13 mouse cellular contexts compared by ENCODE assay signal in genomic region chr5:149354448-149355115, GRCm38 (mm10). TPM values are rescaled to one million over a fixed set of nuclear protein-coding genes. Genes with fewer than 3 reads are reported as not detected.
DNase-seq lines count a peak whose midpoint lies in the region; ATAC-seq and TF ChIP-seq lines count a peak whose summit lies in the region.
"Had no signal": no experiment of that assay in that cellular context is flagged by ENCODE, and none has a peak within 500 bp of the region (broad histone marks: within the 10 kb centered on the region; RNA-seq: fewer than 3 reads in every experiment).

No protein-coding gene starts in this region.

- peak overlapping the region; percentile 12; the same call in 1 of the 2 replicates for H3K27ac ChIP-seq in hindbrain, embryonic 10.5 days
- no peak overlapping the region for H3K27ac ChIP-seq in hindbrain, embryonic 16.5 days (ENCODE audit: low read depth, low read length)
- H3K27ac ChIP-seq in liver, embryonic 15.5 days (replicated peaks): peak overlapping the region; percentile 42; the same call in 1 of the 2 replicates

- ATAC-seq in hindbrain, embryonic 16.5 days: no peak
- ATAC-seq in G1E (ENCODE audit: extremely low read depth, insufficient number of reproducible peaks, low FRiP score, poor library complexity, severe bottlenecking): peak; percentile 40; the same call in 1 of the 2 replicates
- ATAC-seq in hematopoietic stem cell, adult 5-6 weeks (replicated peaks in 1 of 2; ENCODE audit: insufficient read depth in 1 of 2, low FRiP score in 2 of 2, low TSS enrichment in 1 of 2, low read depth in 1 of 2, poor library complexity in 2 of 2, severe bottlenecking in 2 of 2): peak; percentile 20 to 37; a peak in 2 of 4 replicates
- peak; percentile 91 for ATAC-seq in liver, embryonic 15.5 days (ENCODE audit: insufficient read depth)

- no peak for TF ChIP-seq CTCF in G1E (IDR thresholded peaks at IDR 0.05; ENCODE audit: low read depth, low read length)

- peaks cover under 1% of the 10 kb centered on the region for H3K9me3 ChIP-seq in hindbrain, embryonic 10.5 days
- no peaks in the 10 kb centered on the region for H3K9me3 ChIP-seq in hindbrain, embryonic 16.5 days (ENCODE audit: control insufficient read depth, low read length)
- peaks cover 16% of the 10 kb centered on the region; the same call in 1 of the 2 replicates for H3K9me3 ChIP-seq in G1E (replicated peaks)
- no peaks in the 10 kb centered on the region for H3K9me3 ChIP-seq in liver, embryonic 15.5 days (replicated peaks)

- H3K9ac ChIP-seq in hindbrain, embryonic 16.5 days (ENCODE audit: low read depth, low read length): no peak overlapping the region
- H3K9ac ChIP-seq in liver, embryonic 15.5 days: no peak overlapping the region
- H3K9ac ChIP-seq: hindbrain, embryonic 14.5 days had no signal

- H3K27me3 ChIP-seq in hindbrain, embryonic 10.5 days (ENCODE audit: insufficient read depth, poor library complexity, severe bottlenecking): no peaks in the 10 kb centered on the region
- no peaks in the 10 kb centered on the region for H3K27me3 ChIP-seq in hindbrain, embryonic 16.5 days (replicated peaks; ENCODE audit: control insufficient read depth, insufficient read depth, low read length)
- H3K27me3 ChIP-seq in G1E (ENCODE audit: insufficient read depth, low read length): no peaks in the 10 kb centered on the region
- H3K27me3 ChIP-seq in liver, embryonic 15.5 days: no peaks in the 10 kb centered on the region

- no peaks in the 10 kb centered on the region for H3K36me3 ChIP-seq in hindbrain, embryonic 10.5 days
- H3K36me3 ChIP-seq in hindbrain, embryonic 16.5 days (ENCODE audit: control insufficient read depth, insufficient read depth, low read length): no peaks in the 10 kb centered on the region
- no peaks in the 10 kb centered on the region for H3K36me3 ChIP-seq in G1E (replicated peaks)
- H3K36me3 ChIP-seq in liver, embryonic 15.5 days (replicated peaks): no peaks in the 10 kb centered on the region

- H3K4me1 ChIP-seq in hindbrain, embryonic 10.5 days (replicated peaks): peaks cover 26% of the 10 kb centered on the region
- H3K4me1 ChIP-seq in hindbrain, embryonic 16.5 days (ENCODE audit: control insufficient read depth, insufficient read depth, low read depth, low read length): peaks cover 9% of the 10 kb centered on the region
- no peaks in the 10 kb centered on the region for H3K4me1 ChIP-seq in G1E (ENCODE audit: insufficient read depth, low read depth, low read length)
- H3K4me1 ChIP-seq in liver, embryonic 15.5 days (replicated peaks): peaks cover 24% of the 10 kb centered on the region

- H3K4me3 ChIP-seq in hindbrain, embryonic 10.5 days: no peak overlapping the region
- H3K4me3 ChIP-seq in hindbrain, embryonic 16.5 days (ENCODE audit: low read length): no peak overlapping the region
- no peak overlapping the region for H3K4me3 ChIP-seq in G1E (ENCODE audit: low read depth, low read length)
- no peak overlapping the region for H3K4me3 ChIP-seq in liver, embryonic 15.5 days (replicated peaks)
- H3K4me3 ChIP-seq: gastrocnemius, adult 2 months; myocyte had no signal

- WGBS in hindbrain, embryonic 10.5 days: 88% methylated on average over 4 of the region's 4 CpGs
- WGBS in hindbrain, embryonic 16.5 days: 78% methylated on average over 4 of the region's 4 CpGs
- 18% methylated on average over 4 of the region's 4 CpGs for WGBS in liver, embryonic 15.5 days (ENCODE audit: insufficient replicate concordance)

- DNase-seq in hindbrain, embryonic 10.5 days (ENCODE audit: low spot score): no peak
- no peak for DNase-seq in G1E (ENCODE audit: low spot score)
- DNase-seq in gastrocnemius, adult 8-10 months (ENCODE audit: low spot score in 2 of 2): no peak
- DNase-seq in gastrocnemius, postnatal 14 days: no peak
- DNase-seq in urinary bladder, postnatal 25 days (ENCODE audit: low spot score): no peak
- DNase-seq: gastrocnemius, adult 2 months; right cerebral cortex, postnatal 4 days had no signal

- no peak overlapping the region for H3K4me2 ChIP-seq in hindbrain, embryonic 16.5 days (ENCODE audit: low read length)
- H3K4me2 ChIP-seq in liver, embryonic 15.5 days: no peak overlapping the region
- H3K4me2 ChIP-seq: hindbrain, embryonic 14.5 days had no signal

- intact Hi-C loops in gastrocnemius, postnatal 14 days (cut with DNase I; ENCODE audit: low total_unique reads): no loop called here

RNA-seq across cellular contexts. Expression of gene Medag, which starts 57.0 kb away (rescaled TPM):
- polyA plus RNA-seq in hindbrain, embryonic 10.5 days (2016; fragmentation: Nextera tagmentation; extraction: Ambion mirVana): 0.37 and 0.61 TPM in 2 replicates
- polyA plus RNA-seq in hindbrain, embryonic 16.5 days (2015; fragmentation: Nextera tagmentation; extraction: Ambion mirVana): 6.4 and 6.5 TPM in 2 replicates
- total RNA-seq in G1E (2014; fragmentation: Nextera tagmentation) (not detected in 2 replicates), G1E (2017) (0.06 and 0.11 TPM in 2 replicates)
- not detected in 2 replicates for polyA plus RNA-seq in G1E (2012)
- total RNA-seq in hematopoietic stem cell, adult 5-6 weeks (2017): 0.30 and 1.2 TPM in 2 replicates
- 0.22 TPM in 2 replicates for polyA plus RNA-seq in liver, embryonic 15.5 days (2015; fragmentation: Nextera tagmentation; extraction: Ambion mirVana)
- total RNA-seq in gastrocnemius, adult 8-10 months (2022): 10 to 100 TPM in 2 of 4 experiments, 1 to 10 TPM in 2; 6.8 to 11.4 (median 9.4) TPM
- total RNA-seq in gastrocnemius, postnatal 14 days (2021): 10 to 100 TPM; 16.8 to 17.1 TPM
- total RNA-seq: ES-E14 had no signal
